Mouse (Mus musculus): ENCODE data around the gene Calcoco2. TPM values are rescaled to one million over a fixed set of nuclear protein-coding genes. Genes with fewer than 3 reads are reported as not detected.

Calcoco2 gene
- total RNA-seq (2021) (not detected), polyA plus RNA-seq (2012; rRNA removed) (not detected in 2 replicates)
- long read RNA-seq = 0 reads

DNA sequence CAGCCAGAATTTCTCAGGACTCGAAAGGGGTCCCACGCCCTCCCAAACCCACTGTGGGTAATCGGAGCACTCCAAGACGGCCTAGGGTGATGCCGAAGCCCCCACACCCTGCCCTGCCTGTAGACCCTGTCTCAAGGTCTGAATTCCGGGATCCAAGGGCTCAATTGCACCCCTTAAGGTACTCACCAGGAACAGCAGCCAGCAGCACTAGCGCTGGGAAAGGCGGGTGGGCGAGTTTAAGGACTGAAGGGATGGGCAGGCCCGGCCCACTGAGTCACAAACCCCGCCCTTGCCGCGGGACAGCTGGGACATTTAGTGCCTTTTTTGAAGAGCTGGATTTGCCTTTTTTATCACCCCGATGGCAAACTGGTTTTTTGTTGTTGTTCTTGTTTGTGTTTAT, at the start of gene Calcoco2:
Gene Calcoco2 (minus strand): TSS at position 214 of the 400 bp plus-strand sequence.
- no peaks in the 10 kb centered on the region for H3K79me2 ChIP-seq (replicated peaks; ENCODE audit: control insufficient read depth, insufficient read depth, low read length)
- H3K4me1 ChIP-seq (ENCODE audit: control insufficient read depth, insufficient read depth, low read length) = no peaks in the 10 kb centered on the region
- no peak within 1 kb of the TSS for H3K4me3 ChIP-seq
- H3K9ac ChIP-seq (ENCODE audit: low read depth, low read length) = no peak within 1 kb of the TSS
- H3K27me3 ChIP-seq (ENCODE audit: control insufficient read depth, insufficient read depth, low read length) = no peaks in the 10 kb centered on the region
- WGBS = 39% methylated on average over 14 of the region's 14 CpGs
- intact Hi-C loops (cut with DNase I) = no loop called here
- no peak within 1 kb of the TSS for H3K27ac ChIP-seq
- no peaks in the 10 kb centered on the region for H3K36me3 ChIP-seq (ENCODE audit: control insufficient read depth, insufficient read depth, low read length)
- TF ChIP-seq POLR2A (IDR thresholded peaks at IDR 0.05; ENCODE audit: insufficient read depth, low read depth, low read length) (no peak), CTCF (IDR thresholded peaks at IDR 0.05) (no peak), EP300 (IDR thresholded peaks at IDR 0.05; ENCODE audit: insufficient read depth, low read depth, low read length) (no peak)
- no peak for DNase-seq

GRCm38 (mm10) chr11:96147471-96147870, 35.7 kb upstream of the Calcoco2 start:
- no peak overlapping the region for H3K4me3 ChIP-seq
- intact Hi-C loops (cut with DNase I) = no loop called here
- TF ChIP-seq POLR2A (IDR thresholded peaks at IDR 0.05; ENCODE audit: insufficient read depth, low read depth, low read length) (no peak), EP300 (IDR thresholded peaks at IDR 0.05; ENCODE audit: insufficient read depth, low read depth, low read length) (no peak), CTCF (IDR thresholded peaks at IDR 0.05) (no peak)
- no peaks in the 10 kb centered on the region for H3K79me2 ChIP-seq (replicated peaks; ENCODE audit: control insufficient read depth, insufficient read depth, low read length)
- no peak for DNase-seq
- no peaks in the 10 kb centered on the region; the same call in 1 of the 2 replicates for H3K27me3 ChIP-seq (ENCODE audit: control insufficient read depth, insufficient read depth, low read length)
- H3K36me3 ChIP-seq (ENCODE audit: control insufficient read depth, insufficient read depth, low read length) = no peaks in the 10 kb centered on the region
- no peak overlapping the region for H3K9ac ChIP-seq (ENCODE audit: low read depth, low read length)
- H3K4me1 ChIP-seq (ENCODE audit: control insufficient read depth, insufficient read depth, low read length) = no peaks in the 10 kb centered on the region
- 56% methylated on average over 6 of the region's 6 CpGs for WGBS
- no peak overlapping the region for H3K27ac ChIP-seq

DNA sequence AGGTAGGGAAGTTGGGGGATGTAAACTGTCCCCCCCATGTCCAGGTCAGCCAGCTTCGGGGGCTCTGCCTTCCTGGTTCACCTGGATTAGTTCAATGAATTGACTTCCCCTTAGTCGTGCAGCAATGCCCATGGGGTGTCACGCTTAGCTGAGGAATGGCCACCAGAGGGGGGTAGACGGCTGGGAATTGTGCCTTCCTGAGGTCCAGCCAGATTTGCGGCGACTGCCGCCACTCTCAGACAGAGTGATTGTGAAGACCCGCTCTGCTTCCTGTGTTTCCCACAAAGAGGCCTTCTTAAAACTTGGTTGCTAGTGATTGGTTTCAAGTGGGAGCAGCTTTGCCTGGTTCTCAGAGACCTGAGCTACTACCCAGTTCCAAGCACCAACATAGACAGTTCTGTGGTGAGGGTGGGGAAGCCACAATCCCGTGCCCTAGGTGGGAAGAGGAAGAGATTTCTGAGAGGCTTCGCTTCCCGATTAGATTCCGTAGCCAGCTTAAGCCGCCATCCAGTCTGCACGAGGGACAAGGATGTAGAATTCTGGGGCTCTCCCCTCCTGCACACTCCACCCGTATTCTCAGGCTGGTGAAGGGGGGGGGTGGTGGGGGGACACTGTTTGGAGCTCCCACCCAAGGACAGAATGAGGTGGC, 34.0 kb upstream of the Calcoco2 start:
- no peak overlapping the region for H3K27ac ChIP-seq
- H3K79me2 ChIP-seq (replicated peaks; ENCODE audit: control insufficient read depth, insufficient read depth, low read length) = no peaks in the 10 kb centered on the region
- no peaks in the 10 kb centered on the region; the same call in 1 of the 2 replicates for H3K27me3 ChIP-seq (ENCODE audit: control insufficient read depth, insufficient read depth, low read length)
- no peaks in the 10 kb centered on the region for H3K4me1 ChIP-seq (ENCODE audit: control insufficient read depth, insufficient read depth, low read length)
- TF ChIP-seq CTCF (IDR thresholded peaks at IDR 0.05) = peak; percentile 83
- TF ChIP-seq EP300 (IDR thresholded peaks at IDR 0.05; ENCODE audit: insufficient read depth, low read depth, low read length) = no peak
- H3K9ac ChIP-seq (ENCODE audit: low read depth, low read length) = no peak overlapping the region
- H3K4me3 ChIP-seq = no peak overlapping the region
- peak; percentile 47 to 68 for DNase-seq
- intact Hi-C loops (cut with DNase I) = loop anchor here (1.0 kb wide), 2 partner anchors 90 to 95 kb away; no protein-coding TSS in a partner anchor
- H3K36me3 ChIP-seq (ENCODE audit: control insufficient read depth, insufficient read depth, low read length) = no peaks in the 10 kb centered on the region
- 1% methylated on average over 15 of the region's 15 CpGs for WGBS

- H3K27me3 ChIP-seq (ENCODE audit: control insufficient read depth, insufficient read depth, low read length) = no peaks in the 10 kb centered on the region; the same call in 1 of the 2 replicates
- DNase-seq = no peak
- TF ChIP-seq EP300 (IDR thresholded peaks at IDR 0.05; ENCODE audit: insufficient read depth, low read depth, low read length) (no peak), CTCF (IDR thresholded peaks at IDR 0.05) (no peak), POLR2A (IDR thresholded peaks at IDR 0.05; ENCODE audit: insufficient read depth, low read depth, low read length) (no peak)
- H3K4me1 ChIP-seq (ENCODE audit: control insufficient read depth, insufficient read depth, low read length) = no peaks in the 10 kb centered on the region
- no peak overlapping the region for H3K27ac ChIP-seq
- H3K36me3 ChIP-seq (ENCODE audit: control insufficient read depth, insufficient read depth, low read length) = no peaks in the 10 kb centered on the region
- no peak overlapping the region for H3K4me3 ChIP-seq
- intact Hi-C loops (cut with DNase I) = no loop called here
- no peaks in the 10 kb centered on the region for H3K79me2 ChIP-seq (replicated peaks; ENCODE audit: control insufficient read depth, insufficient read depth, low read length)
- no peak overlapping the region for H3K9ac ChIP-seq (ENCODE audit: low read depth, low read length)
- WGBS = 54% methylated on average over 4 of the region's 4 CpGs
Measured at GRCm38 (mm10) chr11:96143766-96144165, 32.0 kb upstream of the Calcoco2 start.

DNA sequence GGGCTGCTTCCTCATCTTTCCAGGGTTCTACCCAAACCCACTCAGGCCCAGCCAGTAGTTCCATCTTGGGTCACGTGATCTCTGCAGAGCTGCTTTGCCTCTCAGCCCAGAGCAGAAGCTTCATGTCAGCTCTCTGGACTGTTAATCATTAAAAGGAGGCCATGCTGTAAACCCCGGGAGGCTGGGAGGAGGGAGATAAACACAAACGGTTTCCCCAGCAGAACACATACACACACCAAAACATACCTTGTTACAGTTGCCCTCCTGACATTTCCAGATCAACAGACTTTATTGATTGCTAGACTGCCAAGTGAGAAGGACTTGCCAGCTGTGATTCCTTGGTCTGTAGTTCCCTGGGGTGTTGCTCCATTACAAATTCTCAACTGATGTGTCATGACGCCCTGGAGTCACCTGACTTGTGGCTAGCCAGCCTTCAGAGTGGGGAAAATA, 29.0 kb upstream of the Calcoco2 start:
- intact Hi-C loops (cut with DNase I) = no loop called here
- TF ChIP-seq EP300 (IDR thresholded peaks at IDR 0.05; ENCODE audit: insufficient read depth, low read depth, low read length) (no peak), CTCF (IDR thresholded peaks at IDR 0.05) (no peak), POLR2A (IDR thresholded peaks at IDR 0.05; ENCODE audit: insufficient read depth, low read depth, low read length) (no peak)
- no peak for DNase-seq
- Histone ChIP-seq H3K27ac (no peak overlapping the region), H3K4me1 (ENCODE audit: control insufficient read depth, insufficient read depth, low read length) (no peaks in the 10 kb centered on the region), H3K79me2 (replicated peaks; ENCODE audit: control insufficient read depth, insufficient read depth, low read length) (no peaks in the 10 kb centered on the region), H3K4me3 (no peak overlapping the region), H3K9ac (ENCODE audit: low read depth, low read length) (no peak overlapping the region), H3K36me3 (ENCODE audit: control insufficient read depth, insufficient read depth, low read length) (no peaks in the 10 kb centered on the region), H3K27me3 (ENCODE audit: control insufficient read depth, insufficient read depth, low read length) (no peaks in the 10 kb centered on the region)
- 22% methylated on average over 4 of the region's 4 CpGs for WGBS

GRCm38 (mm10) chr11:96135847-96136246, 24.1 kb upstream of the Calcoco2 start:
- 67% methylated on average over 8 of the region's 8 CpGs for WGBS
- H3K36me3 ChIP-seq (ENCODE audit: control insufficient read depth, insufficient read depth, low read length) = no peaks in the 10 kb centered on the region
- no peak for DNase-seq
- TF ChIP-seq EP300 (IDR thresholded peaks at IDR 0.05; ENCODE audit: insufficient read depth, low read depth, low read length) = no peak
- TF ChIP-seq CTCF (IDR thresholded peaks at IDR 0.05) = no peak
- TF ChIP-seq POLR2A (IDR thresholded peaks at IDR 0.05; ENCODE audit: insufficient read depth, low read depth, low read length) = no peak
- H3K9ac ChIP-seq (ENCODE audit: low read depth, low read length) = no peak overlapping the region
- no peak overlapping the region for H3K4me3 ChIP-seq
- intact Hi-C loops (cut with DNase I) = no loop called here
- no peaks in the 10 kb centered on the region; the same call in 1 of the 2 replicates for H3K27me3 ChIP-seq (ENCODE audit: control insufficient read depth, insufficient read depth, low read length)
- no peaks in the 10 kb centered on the region for H3K4me1 ChIP-seq (ENCODE audit: control insufficient read depth, insufficient read depth, low read length)
- H3K79me2 ChIP-seq (replicated peaks; ENCODE audit: control insufficient read depth, insufficient read depth, low read length) = no peaks in the 10 kb centered on the region
- no peak overlapping the region for H3K27ac ChIP-seq
